Mouse (Mus musculus) small intestine, adult 2 months (tissue): ENCODE data around the gene Slf2.

Experiments used
- CTCF ChIP-seq: fragments of 200-500 bp; IDR thresholded peaks from 2 replicates; pipeline ENCODE4 v1.5.1; 2012; ENCODE audit warnings: low read depth, mild to moderate bottlenecking, control low read depth, inconsistent platforms, low read length, moderate library complexity, mixed read lengths; ENCODE audit not compliant: insufficient replicate concordance, insufficient read length; ENCODE audit errors: extremely low read depth
- POLR2A ChIP-seq: fragments of 200-500 bp; IDR thresholded peaks from 2 replicates; pipeline ENCODE4 v1.6.1; 2012; ENCODE audit warnings: low read depth, mild to moderate bottlenecking, control low read depth, inconsistent platforms, low read length, moderate library complexity

- TF ChIP-seq CTCF (no peak), POLR2A (no peak)
Observed at GRCm38 (mm10) chr19:45002301-45002700, 71.3 kb downstream of the Slf2 start.
